Mouse (Mus musculus) T-cell, adult 2 months (primary cell): Measurements from ENCODE around the gene Zbtb8b.

Experiments
- DNase-seq: peaks from one replicate; pipeline ENCODE4 v3.0.0; 2022; ENCODE audit warnings: low spot score

Zbtb8b gene

GRCm38 (mm10) chr4:129375821-129376220 lies 64.8 kb downstream of the Zbtb8b start:
- DNase-seq = no peak
